Mouse (Mus musculus) megakaryocyte-erythroid progenitor cell, adult 5-6 weeks (primary cell): ENCODE data around the gene Lyz1. TPM values are rescaled to one million over a fixed set of nuclear protein-coding genes. Genes with fewer than 3 reads are reported as not detected.
"Not testable (repeated sequence)": the region's sequence is repeated elsewhere in the genome, so short reads cannot be mapped to it uniquely, and the experiment has no call there.

Experiments
- ATAC-seq: replicated peaks from 2 replicates; pipeline ENCODE4 v1.8.0; 2016; ENCODE audit warnings: mild to moderate bottlenecking, inconsistent platforms; ENCODE audit not compliant: severe bottlenecking, poor library complexity, low FRiP score, low TSS enrichment
- total RNA-seq, 2 experiments: library from RNA; stranded (forward) in 1 of 2; stranded (reverse) in 1 of 2; fragments of 200-1000, 215-1000 nt in 1 of 2; fragments of >200 nt in 1 of 2; fragmentation: Nextera tagmentation in 1 of 2; gene quantifications; 2 replicates each; pipeline ENCODE4 v1.2.3; 2014 to 2017

Lyz1 gene
- total RNA-seq, 2 experiments from 2014 or later = not detected

DNA sequence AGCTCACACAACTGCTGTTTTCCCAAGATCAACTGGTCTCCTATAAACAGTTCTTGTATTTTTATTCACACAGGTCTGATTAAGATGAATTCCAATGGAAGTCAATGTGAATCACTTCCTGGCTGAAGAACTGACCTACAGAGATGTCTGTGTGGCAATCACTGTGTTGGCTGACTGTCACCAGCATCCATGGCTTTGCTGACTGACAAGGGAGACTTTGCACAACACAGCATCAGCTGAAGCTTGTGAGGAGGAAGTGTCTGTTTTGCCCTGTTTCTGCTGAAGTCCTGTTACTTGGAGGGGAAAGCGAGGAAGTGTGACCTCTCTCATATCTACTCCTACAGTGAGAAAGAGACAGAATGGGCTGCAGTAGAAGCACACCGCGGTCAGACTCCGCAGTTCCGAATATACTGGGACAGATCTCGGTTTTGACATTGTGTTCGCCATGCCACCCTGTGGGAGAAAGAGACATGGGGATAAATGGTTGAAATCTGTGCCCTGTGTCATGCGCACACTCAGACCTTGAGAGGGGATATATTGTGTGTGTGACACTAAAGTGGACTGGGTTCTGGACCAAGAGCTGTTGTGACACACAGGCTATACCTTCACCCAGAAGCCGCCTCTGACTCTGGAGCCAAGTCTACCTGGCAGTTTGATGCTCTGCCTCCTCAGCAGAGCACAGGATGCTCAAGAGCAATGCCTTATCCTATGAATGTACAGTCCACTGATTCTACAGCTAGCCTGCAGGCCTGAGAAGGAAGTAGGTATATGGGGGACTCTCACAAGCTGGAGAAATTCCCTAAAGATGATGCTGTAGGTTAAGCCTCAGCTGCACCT lies 4.3 kb downstream of the Lyz1 start:
- no peak for ATAC-seq

DNA sequence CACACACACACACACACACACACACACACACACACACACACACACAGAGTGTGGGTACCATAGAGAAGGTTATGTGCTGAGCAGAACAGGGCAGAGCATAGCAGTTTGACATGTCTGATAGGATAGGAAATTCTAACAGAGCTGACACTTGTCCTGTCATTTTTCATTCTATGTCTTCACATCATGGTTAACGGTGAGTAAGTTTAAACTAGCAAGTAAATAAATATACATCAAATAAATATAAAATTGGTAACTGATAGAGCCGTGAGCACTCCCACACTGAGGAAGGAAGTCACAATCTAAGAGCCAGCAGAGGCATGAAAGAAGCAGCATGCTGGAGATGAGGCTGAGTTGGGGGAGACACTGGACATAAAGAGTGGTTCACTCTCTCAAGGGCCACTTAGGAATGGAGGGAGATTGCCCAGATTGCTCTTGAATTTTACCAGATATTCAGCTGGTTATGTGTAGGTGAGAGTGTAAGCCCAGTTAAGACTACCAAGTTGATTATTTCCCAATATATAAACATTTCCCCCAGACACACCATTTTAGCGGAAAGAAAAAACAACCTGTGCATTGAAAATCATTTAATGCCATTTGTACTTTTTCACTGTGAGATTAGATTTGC lies 5.3 kb downstream of the Lyz1 start:
- ATAC-seq = no peak

DNA sequence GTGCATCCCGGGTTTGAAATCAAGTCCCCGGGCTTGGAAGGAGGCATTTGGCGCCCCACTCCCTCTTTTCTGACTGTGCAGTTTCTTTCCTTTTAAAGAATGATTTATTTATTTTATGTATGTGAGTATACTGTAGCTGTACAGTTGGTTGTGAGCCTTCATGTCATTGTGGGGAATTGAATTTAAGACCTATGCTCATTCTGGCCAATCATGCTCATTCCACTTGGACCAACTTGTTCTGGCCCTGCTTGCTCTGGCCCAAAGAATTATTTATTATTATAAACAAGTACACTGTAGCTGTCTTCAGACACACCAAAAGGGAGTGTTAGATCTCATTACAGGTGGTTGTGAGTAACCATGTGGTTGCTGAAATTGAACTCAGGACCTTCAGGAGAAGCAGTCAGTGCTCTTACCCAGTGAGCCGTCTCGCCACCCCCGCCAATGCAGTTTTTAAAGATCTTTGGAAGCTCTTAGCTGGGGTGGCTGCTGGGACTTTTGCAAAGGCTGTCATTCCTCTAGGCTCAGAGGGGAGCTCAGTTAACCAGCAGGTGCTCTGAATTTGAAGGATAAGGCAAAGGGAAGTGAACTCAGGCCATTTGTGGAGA lies 6.2 kb downstream of the Lyz1 start:
- ATAC-seq = no peak

DNA sequence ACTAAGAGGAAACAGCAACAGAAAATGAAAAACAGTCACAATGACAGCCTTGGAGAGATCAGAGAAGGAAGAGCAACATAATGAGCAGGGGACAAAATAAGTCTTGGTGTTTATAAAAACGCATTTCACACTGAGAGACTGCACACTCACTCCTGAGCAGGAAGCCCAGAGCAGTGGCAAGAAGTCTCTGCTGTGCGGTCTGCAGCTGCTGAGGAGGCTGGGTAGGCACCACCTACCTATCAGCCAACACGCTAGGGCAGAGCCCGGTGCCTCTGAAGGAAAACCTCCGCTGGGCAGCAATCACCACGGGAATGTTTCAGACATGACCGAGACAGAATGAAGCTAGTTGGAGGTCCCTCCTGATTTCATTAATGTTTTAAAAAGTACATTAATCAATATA lies 7.1 kb downstream of the Lyz1 start:
- ATAC-seq = peak; percentile 81

DNA sequence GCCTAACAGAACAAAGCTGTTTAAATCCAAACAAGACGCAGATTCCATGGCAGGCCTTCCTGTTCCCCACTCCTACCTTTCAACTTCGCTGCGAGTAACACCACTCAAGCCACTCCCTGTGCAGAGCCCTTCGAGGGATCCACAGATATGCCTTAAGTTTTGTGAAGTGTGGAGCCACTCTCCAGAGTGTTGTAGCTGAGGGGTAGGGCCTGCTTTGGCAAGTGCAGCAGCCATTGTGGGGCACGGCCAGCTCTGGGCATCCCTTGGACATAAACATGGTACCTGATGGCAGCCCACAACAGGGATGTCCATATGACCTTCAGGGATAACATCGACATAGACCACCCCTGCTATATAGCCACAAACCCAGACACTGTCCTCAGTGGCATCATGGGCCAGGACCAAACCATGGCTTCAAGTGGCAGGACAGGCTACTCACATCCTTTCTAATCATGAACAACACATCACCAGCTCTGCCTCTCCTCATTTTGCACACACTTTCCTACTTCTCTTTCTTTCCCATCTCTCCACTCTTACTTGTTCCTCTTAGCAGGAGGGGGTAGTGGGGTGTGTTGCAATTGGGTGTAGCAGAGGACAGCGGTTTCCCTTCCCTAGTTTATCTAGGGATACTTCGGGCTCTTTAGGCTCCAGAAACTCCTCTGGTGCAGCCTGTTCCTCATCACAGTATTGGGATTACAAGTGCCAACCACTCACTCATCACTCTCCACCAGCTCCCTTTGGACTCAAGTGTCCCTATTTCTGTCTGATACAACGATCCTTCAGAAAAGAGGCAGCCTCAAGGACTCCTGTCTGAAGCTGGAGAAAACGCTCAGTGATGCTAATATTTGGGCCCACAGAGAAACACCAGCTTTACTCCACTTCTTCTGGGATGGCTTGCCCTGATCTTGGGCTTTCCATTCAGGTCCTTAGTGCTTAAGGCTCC lies 7.8 kb downstream of the Lyz1 start:
- ATAC-seq = no peak

DNA sequence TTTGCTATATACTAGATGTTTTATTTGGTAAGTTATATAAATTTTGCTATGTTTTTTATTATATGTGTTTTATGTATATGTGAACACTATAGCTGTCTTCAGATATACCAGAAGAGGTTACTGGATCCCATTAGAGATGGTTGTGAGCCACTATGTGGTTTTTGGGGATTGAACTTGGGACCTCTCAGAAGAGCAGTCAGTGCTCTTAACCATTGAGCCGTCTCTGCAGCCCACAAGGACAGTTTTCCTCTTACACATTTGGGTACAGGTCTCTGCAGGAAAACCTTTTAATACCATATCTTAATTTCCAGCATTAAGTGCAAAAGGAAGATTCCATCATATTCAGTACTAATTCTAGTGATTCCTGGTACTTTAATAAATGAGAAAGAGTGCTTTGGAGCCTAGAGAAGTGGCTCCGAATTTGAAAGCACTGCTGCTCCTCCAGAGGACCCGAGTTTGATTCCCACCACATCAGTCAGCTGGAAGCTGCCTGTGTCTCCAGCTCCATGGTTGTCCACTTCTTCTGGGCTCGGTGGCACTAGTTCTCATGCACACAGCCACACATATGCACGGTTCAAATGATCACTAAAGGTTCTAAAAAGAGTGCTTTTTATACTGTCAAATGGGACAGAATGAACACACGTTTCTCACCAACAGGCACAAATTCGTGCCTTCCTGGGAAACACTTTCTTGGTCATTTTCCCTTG lies 8.6 kb downstream of the Lyz1 start:
- no peak for ATAC-seq

DNA sequence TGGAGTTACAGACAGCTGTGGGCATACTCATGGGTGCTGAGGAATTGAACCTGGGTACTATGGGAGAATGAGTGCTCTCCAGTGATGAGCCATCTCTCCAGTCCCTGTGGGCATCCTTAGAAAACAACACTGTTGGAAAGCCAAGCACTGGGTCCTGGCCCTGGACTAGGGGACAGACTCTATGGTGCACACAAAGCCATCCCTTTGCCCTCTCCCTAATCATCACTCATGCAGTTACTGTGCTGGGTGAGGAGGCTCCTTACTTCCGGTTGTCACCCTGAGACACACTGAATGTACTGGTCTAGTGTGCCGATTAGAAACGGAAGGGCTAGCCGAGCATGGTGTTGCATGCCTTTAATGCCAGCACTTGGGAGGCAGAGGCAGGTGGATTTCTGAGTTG lies 9.5 kb downstream of the Lyz1 start:
- ATAC-seq = not testable (repeated sequence)

DNA sequence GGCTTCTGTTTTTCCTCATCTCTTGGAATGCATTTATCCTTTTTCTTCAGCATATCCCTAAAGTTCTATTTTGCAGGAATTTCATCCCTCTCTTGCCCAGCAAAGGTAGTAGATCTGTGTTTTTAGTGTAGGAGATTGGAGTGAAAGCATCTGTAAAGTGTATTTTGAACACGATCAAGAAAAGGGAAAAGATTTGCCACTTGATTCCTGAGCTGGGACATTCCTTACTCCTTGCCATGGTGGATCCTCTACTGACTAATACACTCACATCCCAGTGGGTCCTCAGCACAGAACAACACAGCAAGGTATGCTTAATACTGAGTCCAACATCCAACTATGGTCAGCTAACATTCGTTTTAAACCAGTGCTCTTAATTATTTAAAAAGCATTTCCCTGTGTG lies 10.1 kb downstream of the Lyz1 start:
- no peak for ATAC-seq

DNA sequence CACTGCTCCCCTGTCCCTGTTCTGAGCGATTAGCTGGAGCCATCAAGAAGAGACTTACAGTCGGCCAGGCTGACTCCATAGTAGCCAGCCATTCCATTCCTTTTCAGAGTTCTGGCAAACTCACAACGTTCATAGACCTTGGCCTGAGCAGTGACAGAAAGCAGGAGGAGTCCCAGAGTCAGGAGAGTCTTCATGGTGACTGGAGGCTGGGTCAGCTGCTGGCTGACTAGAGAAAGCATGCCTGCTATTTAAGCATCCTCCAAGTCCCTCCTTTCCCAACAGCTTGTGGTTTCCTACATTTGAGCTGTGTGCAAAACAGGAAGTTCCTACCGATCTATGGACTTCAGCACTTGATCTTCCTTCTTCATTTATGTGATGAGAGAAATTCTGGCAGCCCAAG lies 10.6 kb downstream of the Lyz1 start, which contains the start of gene Lyz2:
Gene Lyz2, minus strand, starts transcription at position 273 of the 400 bp plus-strand sequence.
- no peak for ATAC-seq

DNA sequence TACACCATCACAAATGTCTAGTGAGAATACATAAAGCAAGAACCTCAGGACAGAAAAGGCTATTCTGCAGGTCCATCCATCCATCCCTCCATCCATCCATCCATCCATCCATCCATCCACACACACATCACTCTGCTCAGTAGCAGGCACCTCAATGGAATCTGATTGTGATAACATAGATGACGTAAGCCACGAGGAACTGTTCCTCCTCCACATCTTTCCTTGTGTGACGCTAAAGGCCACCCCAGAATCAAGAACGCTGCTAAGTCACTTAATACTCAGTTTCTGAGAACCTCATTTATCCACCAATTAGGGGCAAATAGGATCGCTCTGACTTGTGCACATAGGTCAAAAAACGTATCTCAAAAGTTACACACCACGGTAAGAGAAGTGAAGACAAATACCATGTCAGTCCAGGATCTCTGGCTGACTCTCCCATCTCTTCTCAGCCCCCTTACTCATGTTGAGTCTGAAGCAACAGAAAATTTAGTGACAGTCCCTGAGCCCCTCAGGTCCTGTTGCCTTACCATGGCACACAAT lies 11.2 kb downstream of the Lyz1 start:
- ATAC-seq = no peak

DNA sequence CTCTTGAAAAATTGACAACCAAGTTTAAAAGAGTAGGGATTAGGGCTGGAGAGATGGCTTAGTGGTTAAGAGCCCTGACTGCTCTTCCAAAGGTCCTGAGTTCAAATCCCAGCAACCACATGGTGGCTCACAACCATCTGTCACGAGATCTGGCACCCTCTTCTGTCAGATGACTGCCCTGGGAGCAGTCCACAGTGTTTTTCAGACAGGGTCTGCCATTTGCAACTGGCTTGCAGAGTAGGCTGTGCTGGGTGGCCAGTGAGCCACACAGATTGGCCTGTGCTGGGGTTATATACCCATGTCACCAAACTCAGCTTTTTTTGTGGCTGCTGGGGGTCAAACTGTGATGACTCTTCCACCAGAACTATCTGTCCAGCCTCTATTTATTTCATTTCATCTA lies 12.7 kb downstream of the Lyz1 start:
- no peak for ATAC-seq

DNA sequence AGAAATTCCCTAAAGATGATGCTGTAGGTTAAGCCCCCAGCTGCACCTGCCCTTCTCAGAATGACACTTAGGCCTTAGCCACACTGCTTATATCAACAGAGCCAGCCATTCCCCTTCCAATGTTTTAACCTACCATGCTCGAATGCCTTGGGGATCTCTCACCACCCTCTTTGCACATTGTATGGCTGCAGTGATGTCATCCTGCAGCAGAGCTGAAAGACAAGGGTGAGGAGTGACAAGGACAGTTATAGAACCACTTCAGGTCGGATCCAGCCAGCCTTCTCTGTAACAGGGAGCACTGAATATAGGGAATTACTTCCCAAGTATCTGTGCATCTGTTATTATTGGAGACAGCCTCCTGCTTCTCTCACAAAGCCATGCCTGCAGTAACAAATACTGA lies 14.2 kb downstream of the Lyz1 start:
- ATAC-seq = not testable (repeated sequence)

DNA sequence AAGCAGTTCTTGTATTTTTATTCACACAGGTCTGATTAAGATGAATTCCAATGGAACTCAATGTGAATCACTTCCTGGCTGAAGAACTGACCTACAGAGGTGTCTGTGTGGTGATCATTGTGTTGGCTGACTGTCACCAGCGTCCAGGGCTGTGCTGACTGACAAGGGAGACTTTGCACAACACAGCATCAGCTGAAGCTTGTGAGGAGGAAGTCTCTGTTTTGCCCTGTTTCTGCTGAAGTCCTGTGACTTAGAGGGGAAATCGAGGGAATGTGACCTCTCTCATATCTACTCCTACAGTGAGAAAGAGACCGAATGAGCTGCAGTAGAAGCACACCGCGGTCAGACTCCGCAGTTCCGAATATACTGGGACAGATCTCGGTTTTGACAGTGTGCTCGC lies 14.9 kb downstream of the Lyz1 start:
- not testable (repeated sequence) for ATAC-seq

DNA sequence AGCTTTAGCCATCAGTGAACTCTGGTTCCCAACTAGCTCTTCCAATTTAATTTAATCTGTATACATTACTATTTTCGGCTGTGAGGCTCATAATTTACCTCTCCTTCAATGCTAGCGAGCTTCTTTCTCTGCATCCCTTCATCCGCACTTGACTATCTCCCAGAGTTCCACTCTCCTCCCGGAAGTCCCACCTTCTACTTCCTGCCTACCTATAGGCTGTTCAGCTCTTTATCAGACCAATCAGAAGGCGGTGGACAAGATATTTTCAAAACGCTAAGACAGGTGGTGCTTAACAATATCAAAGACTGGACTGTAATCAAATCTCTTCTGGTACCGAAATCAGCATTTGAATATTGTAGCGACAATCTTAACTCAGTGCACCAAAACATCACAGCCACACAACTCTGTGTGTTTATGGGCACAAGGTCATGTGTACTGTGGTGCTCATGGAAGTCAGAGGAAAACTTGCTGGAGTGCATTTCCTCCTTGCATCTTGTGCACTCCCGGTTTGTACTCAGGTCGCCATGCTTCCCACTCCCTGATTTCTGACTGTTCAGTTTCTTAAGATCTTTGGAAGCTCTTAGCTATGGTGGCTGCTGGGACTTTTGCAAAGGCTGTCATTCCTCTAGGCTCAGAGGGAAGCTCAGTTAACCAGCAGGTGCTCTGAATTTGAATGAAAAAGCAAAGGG lies 16.8 kb downstream of the Lyz1 start:
- no peak for ATAC-seq

DNA sequence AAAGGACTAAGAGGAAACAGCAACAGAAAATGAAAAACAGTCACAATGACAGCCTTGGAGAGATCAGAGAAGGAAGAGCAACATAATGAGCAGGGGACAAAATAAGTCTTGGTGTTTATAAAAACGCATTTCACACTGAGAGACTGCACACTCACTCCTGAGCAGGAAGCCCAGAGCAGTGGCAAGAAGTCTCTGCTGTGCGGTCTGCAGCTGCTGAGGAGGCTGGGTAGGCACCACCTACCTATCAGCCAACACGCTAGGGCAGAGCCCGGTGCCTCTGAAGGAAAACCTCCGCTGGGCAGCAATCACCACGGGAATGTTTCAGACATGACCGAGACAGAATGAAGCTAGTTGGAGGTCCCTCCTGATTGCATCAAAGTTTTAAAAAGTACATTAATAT lies 18.0 kb downstream of the Lyz1 start:
- ATAC-seq = peak; percentile 86

DNA sequence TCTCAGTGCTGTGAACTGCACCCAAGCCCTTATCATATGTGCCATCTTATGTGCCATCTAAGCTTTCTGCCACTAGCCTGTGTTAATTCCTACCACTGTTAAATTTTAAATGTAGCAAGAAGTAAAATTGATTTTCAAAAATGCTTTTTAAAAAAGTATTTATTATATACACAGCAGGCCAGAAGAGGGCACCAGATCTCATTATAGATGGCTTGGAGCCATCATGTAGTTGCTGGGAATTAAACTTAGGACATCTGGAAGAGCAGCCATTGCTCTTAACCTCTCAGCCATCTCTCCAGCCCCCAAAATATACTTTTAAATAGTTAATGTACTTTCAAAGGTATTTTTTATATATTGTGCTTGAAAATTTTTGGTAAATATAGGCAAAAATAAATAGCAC lies 20.6 kb downstream of the Lyz1 start:
- no peak for ATAC-seq

DNA sequence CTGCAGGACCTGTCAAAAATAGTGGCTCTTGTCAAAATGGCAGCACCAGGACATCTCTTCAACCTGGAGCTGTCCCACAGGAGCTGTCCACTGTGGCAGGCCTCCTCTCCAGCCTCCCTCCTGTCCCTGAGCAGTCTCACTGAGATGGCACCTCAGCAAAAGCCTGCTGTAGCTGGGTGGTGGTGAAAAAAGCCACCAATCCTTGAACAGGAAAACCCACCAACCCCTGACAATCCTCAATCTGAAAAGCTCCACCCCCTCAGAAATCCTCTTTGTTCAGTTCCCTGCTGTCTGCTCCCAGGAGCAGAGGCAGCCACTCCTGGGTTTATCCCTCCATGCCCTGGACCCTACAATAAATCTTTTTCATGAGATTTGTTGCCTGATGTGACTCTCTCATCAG lies 32.8 kb downstream of the Lyz1 start:
- ATAC-seq = no peak

DNA sequence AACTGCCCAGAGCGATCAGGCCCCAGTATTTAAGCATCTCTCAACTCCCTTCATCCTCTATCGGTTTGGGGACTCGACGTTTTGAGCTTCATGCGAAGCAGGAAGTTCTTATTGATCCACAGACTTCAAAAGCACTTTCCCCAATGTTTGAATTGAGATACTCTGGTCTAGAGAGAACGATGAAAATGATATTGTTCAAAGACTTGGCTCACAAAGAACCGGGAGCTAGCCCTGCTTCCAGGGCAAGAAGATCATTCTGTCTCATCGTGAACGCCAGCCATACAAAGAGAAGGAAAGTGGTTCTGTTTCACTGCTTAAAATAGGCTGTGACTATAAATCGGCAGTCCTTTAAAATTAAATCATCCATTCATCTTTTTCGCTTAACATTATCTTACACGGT lies 54.1 kb downstream of the Lyz1 start, which contains the start of gene 9530003J23Rik:
Gene 9530003J23Rik, minus strand, starts transcription at position 101 of the 400 bp plus-strand sequence.
- ATAC-seq = no peak
